Mouse (Mus musculus) heart, adult 2 months (tissue): ENCODE data around the gene Mpp4.

Experiments used
- CTCF ChIP-seq: fragments of 200-600 bp; IDR thresholded peaks from 2 replicates; pipeline ENCODE4 v1.8.1; 2022; ENCODE audit warnings: antibody characterized with exemption, mild to moderate bottlenecking, moderate library complexity
- EP300 ChIP-seq: fragments of 200-500 bp; IDR thresholded peaks from 2 replicates; pipeline ENCODE4 v1.6.1; 2011; ENCODE audit warnings: low read depth, low read length, control low read depth; ENCODE audit not compliant: insufficient read depth
- POLR2A ChIP-seq: fragments of 200-500 bp; IDR thresholded peaks from 2 replicates; pipeline ENCODE4 v1.6.1; 2011; ENCODE audit warnings: mild to moderate bottlenecking, low read depth, low read length, control low read depth; ENCODE audit not compliant: insufficient read depth

DNA sequence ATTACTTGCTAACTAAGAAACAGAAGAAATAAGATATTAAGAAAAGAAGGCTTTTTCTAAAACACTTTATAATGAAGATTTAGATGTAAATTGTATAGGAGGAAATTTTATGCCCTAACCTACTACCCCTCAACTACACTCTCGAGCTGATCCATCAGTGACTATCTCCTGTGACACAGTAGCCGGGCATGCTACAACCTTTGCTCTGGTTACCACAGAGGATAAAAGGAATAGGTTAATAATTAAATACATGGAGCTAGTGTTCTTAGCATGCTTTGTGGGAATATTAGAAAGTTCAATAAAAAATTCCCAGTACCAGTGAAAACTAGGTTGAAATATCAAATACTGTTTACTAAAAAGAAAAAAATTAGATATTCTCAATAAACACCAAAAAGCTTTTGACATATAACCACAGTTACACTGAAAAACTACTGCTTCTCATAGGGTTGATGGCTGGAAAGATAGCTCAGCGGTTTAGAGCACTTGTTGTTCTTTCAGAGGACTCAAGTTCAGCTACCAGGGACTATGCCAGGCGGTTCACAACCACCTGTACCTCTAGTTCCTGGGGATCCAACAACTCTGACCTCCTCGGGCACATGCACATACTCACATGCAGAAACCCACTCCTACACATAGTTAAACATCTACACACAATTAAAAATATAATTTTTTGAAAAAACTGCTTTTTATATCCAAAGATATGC is 49.0 kb upstream of the Mpp4 start:
- TF ChIP-seq CTCF (no peak), POLR2A (no peak), EP300 (no peak)
